Mouse (Mus musculus): ENCODE results near the gene Stxbp6. TPM values are rescaled to one million over a fixed set of nuclear protein-coding genes. Genes with fewer than 3 reads are reported as not detected.
A peak's percentile ranks its signal among the peaks of the same experiment; 100 is the strongest.

The Stxbp6 gene
- polyA plus RNA-seq, 1 experiment from 2014 or later: 5.5 TPM

GRCm38 (mm10) chr12:44896460-44896859 is 178.0 kb downstream of the Stxbp6 start:
- Histone ChIP-seq H3K9me3 (replicated peaks) (no peaks in the 10 kb centered on the region), H3K4me2 (no peak overlapping the region), H3K9ac (no peak overlapping the region), H3K4me1 (no peaks in the 10 kb centered on the region), H3K36me3 (no peaks in the 10 kb centered on the region), H3K27ac (no peak overlapping the region), H3K27me3 (replicated peaks) (no peaks in the 10 kb centered on the region), H3K4me3 (no peak overlapping the region)
- 86% methylated on average over 1 of the region's 1 CpGs for WGBS (ENCODE audit: insufficient replicate concordance)
- no peak for ATAC-seq

- no peaks in the 10 kb centered on the region for H3K4me1 ChIP-seq
- no peaks in the 10 kb centered on the region for H3K27me3 ChIP-seq (replicated peaks)
- H3K4me3 ChIP-seq: no peak overlapping the region
- H3K9ac ChIP-seq: no peak overlapping the region
- H3K36me3 ChIP-seq: no peaks in the 10 kb centered on the region
- no peaks in the 10 kb centered on the region for H3K9me3 ChIP-seq (replicated peaks)
- H3K27ac ChIP-seq: no peak overlapping the region
- no peak overlapping the region for H3K4me2 ChIP-seq
- ATAC-seq: no peak
- WGBS (ENCODE audit: insufficient replicate concordance): 66% methylated on average over 6 of the region's 6 CpGs
These were observed 184.7 kb downstream of the Stxbp6 start for GRCm38 (mm10) chr12:44889677-44890393.

GRCm38 (mm10) chr12:44886826-44887225 is 187.7 kb downstream of the Stxbp6 start:
- Histone ChIP-seq H3K4me1 (no peaks in the 10 kb centered on the region), H3K4me3 (no peak overlapping the region), H3K36me3 (no peaks in the 10 kb centered on the region), H3K4me2 (no peak overlapping the region), H3K27me3 (replicated peaks) (no peaks in the 10 kb centered on the region), H3K9ac (no peak overlapping the region), H3K9me3 (replicated peaks) (no peaks in the 10 kb centered on the region), H3K27ac (no peak overlapping the region)
- 57% methylated on average over 3 of the region's 3 CpGs for WGBS (ENCODE audit: insufficient replicate concordance)
- no peak for ATAC-seq

- Histone ChIP-seq H3K27me3 (replicated peaks) (no peaks in the 10 kb centered on the region), H3K27ac (no peak overlapping the region), H3K4me3 (no peak overlapping the region), H3K36me3 (no peaks in the 10 kb centered on the region), H3K9ac (no peak overlapping the region), H3K9me3 (replicated peaks) (no peaks in the 10 kb centered on the region), H3K4me1 (no peaks in the 10 kb centered on the region), H3K4me2 (no peak overlapping the region)
- no peak for ATAC-seq
- 43% methylated on average over 2 of the region's 2 CpGs for WGBS (ENCODE audit: insufficient replicate concordance)
These were observed 201.8 kb downstream of the Stxbp6 start for GRCm38 (mm10) chr12:44872697-44873096.

GRCm38 (mm10) chr12:44865442-44865841 is 209.1 kb downstream of the Stxbp6 start:
- 45% methylated on average over 3 of the region's 3 CpGs for WGBS (ENCODE audit: insufficient replicate concordance)
- Histone ChIP-seq H3K27ac (no peak overlapping the region), H3K27me3 (replicated peaks) (no peaks in the 10 kb centered on the region), H3K4me2 (no peak overlapping the region), H3K4me1 (no peaks in the 10 kb centered on the region), H3K9ac (no peak overlapping the region), H3K36me3 (no peaks in the 10 kb centered on the region), H3K4me3 (no peak overlapping the region), H3K9me3 (replicated peaks) (no peaks in the 10 kb centered on the region)
- no peak for ATAC-seq

GRCm38 (mm10) chr12:44859454-44859853 is 215.1 kb downstream of the Stxbp6 start:
- ATAC-seq: no peak
- WGBS (ENCODE audit: insufficient replicate concordance): 40% methylated on average over 5 of the region's 5 CpGs

GRCm38 (mm10) chr12:44858110-44858885 is 216.2 kb downstream of the Stxbp6 start:
- H3K4me2 ChIP-seq: no peak overlapping the region
- ATAC-seq: peak; percentile 47
- no peak overlapping the region for H3K9ac ChIP-seq
- WGBS (ENCODE audit: insufficient replicate concordance): 40% methylated on average over 4 of the region's 4 CpGs
- no peak overlapping the region for H3K27ac ChIP-seq
- H3K36me3 ChIP-seq: no peaks in the 10 kb centered on the region
- no peak overlapping the region for H3K4me3 ChIP-seq
- H3K9me3 ChIP-seq (replicated peaks): no peaks in the 10 kb centered on the region
- no peaks in the 10 kb centered on the region for H3K27me3 ChIP-seq (replicated peaks)
- no peaks in the 10 kb centered on the region for H3K4me1 ChIP-seq

More at GRCm38 (mm10) chr12:44859454-44859853, 215.1 kb downstream of the Stxbp6 start:
- H3K9ac ChIP-seq: no peak overlapping the region
- H3K9me3 ChIP-seq (replicated peaks): no peaks in the 10 kb centered on the region
- no peaks in the 10 kb centered on the region for H3K27me3 ChIP-seq (replicated peaks)
- no peaks in the 10 kb centered on the region for H3K36me3 ChIP-seq
- H3K27ac ChIP-seq: no peak overlapping the region
- H3K4me1 ChIP-seq: no peaks in the 10 kb centered on the region
- no peak overlapping the region for H3K4me3 ChIP-seq
- H3K4me2 ChIP-seq: no peak overlapping the region

- ATAC-seq: no peak
- no peak overlapping the region for H3K4me2 ChIP-seq
- H3K4me3 ChIP-seq: no peak overlapping the region
- 67% methylated on average over 1 of the region's 1 CpGs for WGBS (ENCODE audit: insufficient replicate concordance)
- H3K27me3 ChIP-seq (replicated peaks): no peaks in the 10 kb centered on the region
- H3K36me3 ChIP-seq: no peaks in the 10 kb centered on the region
- H3K9ac ChIP-seq: no peak overlapping the region
- H3K9me3 ChIP-seq (replicated peaks): no peaks in the 10 kb centered on the region
- H3K4me1 ChIP-seq: no peaks in the 10 kb centered on the region
- no peak overlapping the region for H3K27ac ChIP-seq
These were observed 222.5 kb downstream of the Stxbp6 start for GRCm38 (mm10) chr12:44852024-44852423.

GRCm38 (mm10) chr12:44850516-44850915 is 224.0 kb downstream of the Stxbp6 start:
- ATAC-seq: no peak
- H3K27me3 ChIP-seq (replicated peaks): no peaks in the 10 kb centered on the region
- no peak overlapping the region for H3K4me2 ChIP-seq
- H3K4me3 ChIP-seq: no peak overlapping the region
- H3K27ac ChIP-seq: no peak overlapping the region
- no peaks in the 10 kb centered on the region for H3K9me3 ChIP-seq (replicated peaks)
- H3K36me3 ChIP-seq: no peaks in the 10 kb centered on the region
- H3K9ac ChIP-seq: no peak overlapping the region
- 75% methylated on average over 1 of the region's 1 CpGs for WGBS (ENCODE audit: insufficient replicate concordance)
- H3K4me1 ChIP-seq: no peaks in the 10 kb centered on the region

GRCm38 (mm10) chr12:44848483-44849221 is 225.9 kb downstream of the Stxbp6 start:
- H3K27ac ChIP-seq: no peak overlapping the region
- H3K9me3 ChIP-seq (replicated peaks): no peaks in the 10 kb centered on the region
- no peaks in the 10 kb centered on the region for H3K36me3 ChIP-seq
- ATAC-seq: no peak
- H3K4me3 ChIP-seq: no peak overlapping the region
- no peaks in the 10 kb centered on the region for H3K27me3 ChIP-seq (replicated peaks)
- no peak overlapping the region for H3K9ac ChIP-seq
- 33% methylated on average over 3 of the region's 3 CpGs for WGBS (ENCODE audit: insufficient replicate concordance)
- no peak overlapping the region for H3K4me2 ChIP-seq
- H3K4me1 ChIP-seq: no peaks in the 10 kb centered on the region

GRCm38 (mm10) chr12:44840585-44840984 is 233.9 kb downstream of the Stxbp6 start:
- H3K4me2 ChIP-seq: no peak overlapping the region
- H3K4me3 ChIP-seq: no peak overlapping the region
- H3K27ac ChIP-seq: no peak overlapping the region
- no peaks in the 10 kb centered on the region for H3K9me3 ChIP-seq (replicated peaks)
- no peaks in the 10 kb centered on the region for H3K27me3 ChIP-seq (replicated peaks)
- WGBS (ENCODE audit: insufficient replicate concordance): 64% methylated on average over 2 of the region's 2 CpGs
- H3K9ac ChIP-seq: no peak overlapping the region
- H3K4me1 ChIP-seq: no peaks in the 10 kb centered on the region
- no peaks in the 10 kb centered on the region for H3K36me3 ChIP-seq
- no peak for ATAC-seq
